Comparison of ENCODE assay signal across 14 mouse cellular contexts in the genomic region with DNA sequence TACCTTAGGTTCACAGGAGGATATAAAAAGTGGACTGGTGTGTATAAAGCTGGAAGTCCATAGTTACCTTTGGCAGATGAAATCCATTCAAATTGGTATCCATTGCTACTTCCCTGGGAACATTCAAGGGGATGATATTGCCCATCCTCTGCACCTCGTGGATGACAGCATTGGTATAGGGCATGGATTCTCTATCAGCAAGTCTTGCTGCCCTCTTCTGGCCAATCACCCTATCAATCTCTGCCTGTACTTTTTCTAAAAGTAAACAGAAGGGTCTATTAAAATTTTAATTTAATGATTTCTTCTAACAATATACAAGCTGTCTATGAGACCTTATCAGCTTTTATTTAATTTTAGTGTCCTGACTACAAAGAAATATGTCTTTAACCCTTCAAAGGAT. TPM values are rescaled to one million over a fixed set of nuclear protein-coding genes. Genes with fewer than 3 reads are reported as not detected.
DNase-seq lines count a peak whose midpoint lies in the region; TF ChIP-seq lines count a peak whose summit lies in the region.
"Had no signal": no experiment of that assay in that cellular context is flagged by ENCODE, and none has a peak within 500 bp of the region (broad histone marks: within the 10 kb centered on the region; RNA-seq: fewer than 3 reads in every experiment).

No protein-coding gene starts in this region.

- no peak overlapping the region for H3K9ac ChIP-seq in heart, adult 2 months (ENCODE audit: low read depth, low read length)
- H3K9ac ChIP-seq in ES-E14 (ENCODE audit: insufficient read depth, low read depth, low read length, poor library complexity, severe bottlenecking) = no peak overlapping the region
- H3K9ac ChIP-seq: liver, embryonic 15.5 days had no signal

- peak; percentile 57 for TF ChIP-seq CTCF in heart, adult 2 months (IDR thresholded peaks at IDR 0.05)

- TF ChIP-seq EP300 in heart, adult 2 months (IDR thresholded peaks at IDR 0.05; ENCODE audit: insufficient read depth, low read depth, low read length) = no peak

- TF ChIP-seq POLR2A in heart, adult 2 months (IDR thresholded peaks at IDR 0.05; ENCODE audit: insufficient read depth, low read depth, low read length) = no peak

- H3K4me3 ChIP-seq in heart, adult 2 months = no peak overlapping the region
- no peak overlapping the region for H3K4me3 ChIP-seq in ES-E14 (ENCODE audit: insufficient read depth in 1 of 2, low read depth in 1 of 2, low read length in 2 of 2, poor library complexity in 1 of 2, severe bottlenecking in 1 of 2)
- H3K4me3 ChIP-seq in heart, embryonic 10.5 days = no peak overlapping the region
- H3K4me3 ChIP-seq: liver, embryonic 15.5 days; myocyte had no signal

- no peaks in the 10 kb centered on the region for H3K9me3 ChIP-seq in ES-E14 (ENCODE audit: control insufficient read depth, insufficient read depth, low read depth, low read length)
- H3K9me3 ChIP-seq in heart, embryonic 10.5 days = no peaks in the 10 kb centered on the region
- H3K9me3 ChIP-seq: liver, embryonic 15.5 days had no signal

- no peak for DNase-seq in heart, adult 2 months
- DNase-seq in heart, adult 9 months (ENCODE audit: low spot score in 2 of 2) = no peak
- DNase-seq in 3T3-L1 (ENCODE audit: low read depth, low spot score) (peak; percentile 20), ES-E14 (ENCODE audit: low read depth, low spot score) (peak; percentile 4)
- DNase-seq in kidney, postnatal 14 days = peak; percentile 25
- no peak for DNase-seq in spleen, postnatal 10 days (ENCODE audit: low spot score in 2 of 2)
- no peak for DNase-seq in heart, embryonic 10.5 days (ENCODE audit: low spot score)
- DNase-seq: cerebellum, adult 2 months; right cerebral cortex, postnatal 14 days; thymus, postnatal 25 days had no signal

- no peaks in the 10 kb centered on the region for H3K4me1 ChIP-seq in heart, adult 2 months (ENCODE audit: control insufficient read depth, insufficient read depth, low read length)
- H3K4me1 ChIP-seq in ES-E14 (ENCODE audit: control insufficient read depth in 2 of 2, insufficient read depth in 2 of 2, low read length in 2 of 2, poor library complexity in 1 of 2) = no peaks in the 10 kb centered on the region
- no peaks in the 10 kb centered on the region for H3K4me1 ChIP-seq in heart, embryonic 10.5 days
- H3K4me1 ChIP-seq: liver, embryonic 15.5 days had no signal

- 5% methylated on average over 1 of the region's 1 CpGs for WGBS in heart, adult 2 months
- WGBS in heart, embryonic 10.5 days = 35% methylated on average over 1 of the region's 1 CpGs

- H3K27me3 ChIP-seq in heart, adult 2 months (ENCODE audit: control insufficient read depth, insufficient read depth, low read length) = no peaks in the 10 kb centered on the region
- no peaks in the 10 kb centered on the region for H3K27me3 ChIP-seq in heart, embryonic 10.5 days (ENCODE audit: insufficient read depth, poor library complexity, severe bottlenecking)
- H3K27me3 ChIP-seq: liver, embryonic 15.5 days had no signal

- intact Hi-C loops in heart, adult 2 months (cut with DNase I) = loop anchor here (10.0 kb wide), 1 partner anchor 251 kb away; no protein-coding TSS in a partner anchor

- no peaks in the 10 kb centered on the region; the same call in 1 of the 2 replicates for H3K36me3 ChIP-seq in heart, adult 2 months (ENCODE audit: control insufficient read depth, insufficient read depth, low read length)
- H3K36me3 ChIP-seq in ES-E14 (ENCODE audit: control insufficient read depth, insufficient read depth, low read length, poor library complexity, severe bottlenecking) = no peaks in the 10 kb centered on the region
- H3K36me3 ChIP-seq in heart, embryonic 10.5 days = peaks cover 3% of the 10 kb centered on the region; the same call in 1 of the 2 replicates
- H3K36me3 ChIP-seq: liver, embryonic 15.5 days had no signal

- no peaks in the 10 kb centered on the region for H3K79me2 ChIP-seq in heart, adult 2 months (replicated peaks; ENCODE audit: control insufficient read depth, insufficient read depth, low read length)

- no peak overlapping the region for H3K27ac ChIP-seq in heart, adult 2 months
- no peak overlapping the region for H3K27ac ChIP-seq in ES-E14 (ENCODE audit: insufficient read depth, low read depth, low read length, poor library complexity, severe bottlenecking)
- no peak overlapping the region for H3K27ac ChIP-seq in heart, embryonic 10.5 days
- H3K27ac ChIP-seq: liver, embryonic 15.5 days had no signal

- in situ Hi-C loops in ES-E14 (cut with MboI; ENCODE audit: low sequenced_read_pairs in 2 of 2, unreplicated experiment in 2 of 2) = no loop called here

TF ChIP-seq in ES-E14, 5 proteins besides CTCF, POLR2A, EP300 and RAD21:
- TF ChIP-seq ZC3H11A (IDR thresholded peaks at IDR 0.05; ENCODE audit: borderline replicate concordance, low read depth, low read length) (no peak), ZNF384 (IDR thresholded peaks at IDR 0.05; ENCODE audit: low read depth, low read length) (no peak), MAFK (IDR thresholded peaks at IDR 0.05; ENCODE audit: insufficient read depth, low read depth, low read length) (no peak), CHD2 (IDR thresholded peaks at IDR 0.05; ENCODE audit: low read depth, low read length) (no peak), HCFC1 (IDR thresholded peaks at IDR 0.05; ENCODE audit: borderline replicate concordance, insufficient read depth, low read length) (no peak)

RNA-seq across cellular contexts. Expression of a gene that starts 18.6 kb away (rescaled TPM):
- total RNA-seq in heart, adult 2 months (2021) = not detected
- polyA plus RNA-seq in heart, adult 2 months (2012; rRNA removed) = not detected in 2 replicates
- total RNA-seq in ES-E14 (2012; rRNA removed) = not detected in 2 replicates
- polyA plus RNA-seq in heart, embryonic 10.5 days (2016; fragmentation: Nextera tagmentation; extraction: Ambion mirVana) = not detected in 2 replicates
- polyA plus RNA-seq: heart, embryonic 16.5 days; large intestine, adult 2 months; liver, embryonic 15.5 days; myocyte had no signal

RNA-seq across cellular contexts. Expression of a gene that starts 27.7 kb away (rescaled TPM):
- 1 to 10 TPM; 2.3 to 2.8 TPM for total RNA-seq in heart, adult 2 months (2021)
- polyA plus RNA-seq in heart, adult 2 months (2012; rRNA removed) = 1.8 and 2.6 TPM in 2 replicates
- 1.7 and 1.8 TPM in 2 replicates for total RNA-seq in ES-E14 (2012; rRNA removed)
- 4.0 and 4.3 TPM in 2 replicates for polyA plus RNA-seq in heart, embryonic 10.5 days (2016; fragmentation: Nextera tagmentation; extraction: Ambion mirVana)

Comparison
In these comparisons a context has a peak if more than half of its experiments do, and no peak if none do; other contexts are left out.
1. DNase-seq: peak in 3T3-L1 (single experiment), ES-E14 (single experiment) and kidney, postnatal 14 days (single experiment); none in heart, adult 2 months (0 of 2), heart, adult 9 months (0 of 2), spleen, postnatal 10 days (0 of 2) and heart, embryonic 10.5 days (single experiment).